Mouse (Mus musculus) kidney, embryonic 14.5 days (tissue): Measurements from ENCODE around the gene Cap2. TPM values are rescaled to one million over a fixed set of nuclear protein-coding genes. Genes with fewer than 3 reads are reported as not detected.

Source experiments
- ATAC-seq: fragments of 200-750 bp; cut with Nextera tagmentation; 2 replicates; pipeline ENCODE4 v1.8.0; 2017; ENCODE audit warnings: moderate number of reproducible peaks, mild to moderate bottlenecking, moderate TSS enrichment, moderate library complexity; ENCODE audit not compliant: low FRiP score, low TSS enrichment
- H3K27ac ChIP-seq: fragments of 300-500 bp; sonication (generic); 2 replicates; pipeline ENCODE4 v1.5.1; 2014; ENCODE audit warnings: low read depth, mild to moderate bottlenecking, low read length, moderate library complexity, mixed read lengths
- H3K27me3 ChIP-seq: fragments of 300-500 bp; sonication (generic); 2 replicates; pipeline ENCODE4 v1.6.1; 2014; ENCODE audit warnings: mild to moderate bottlenecking, low read length; ENCODE audit not compliant: control insufficient read depth, insufficient read depth
- H3K36me3 ChIP-seq: fragments of 300-500 bp; sonication (generic); 2 replicates; pipeline ENCODE4 v1.6.1; 2014; ENCODE audit warnings: low read length, mixed read lengths; ENCODE audit not compliant: control insufficient read depth, insufficient read depth
- H3K4me1 ChIP-seq: fragments of 300-500 bp; sonication (generic); 2 replicates; pipeline ENCODE4 v1.6.1; 2014; ENCODE audit warnings: low read length, mixed read lengths; ENCODE audit not compliant: control insufficient read depth, insufficient read depth
- H3K4me2 ChIP-seq: fragments of 300-500 bp; sonication (generic); replicated peaks from 2 replicates; pipeline ENCODE4 v1.6.1; 2014; ENCODE audit warnings: low read depth, mild to moderate bottlenecking, low read length
- H3K4me3 ChIP-seq: fragments of 300-500 bp; sonication (generic); 2 replicates; pipeline ENCODE4 v1.5.1; 2014; ENCODE audit warnings: mild to moderate bottlenecking, low read length
- H3K9ac ChIP-seq: fragments of 300-500 bp; sonication (generic); 2 replicates; pipeline ENCODE4 v1.6.1; 2014; ENCODE audit warnings: low read depth, mild to moderate bottlenecking, low read length, moderate library complexity
- H3K9me3 ChIP-seq: fragments of 300-500 bp; sonication (generic); 2 replicates; pipeline ENCODE4 v1.6.1; 2016; ENCODE audit warnings: low read length; ENCODE audit not compliant: control insufficient read depth
- WGBS: fragments of 180-500 bp; shearing (Covaris S2); extraction: QIAGEN DNeasy Blood & Tissue Kit; methylation state at CpG from one replicate; pipeline ENCODE4 v1.1.7; 2014; 5-methylcytosine and 5-hydroxymethylcytosine counted together
- polyA plus RNA-seq: library from polyadenylated mRNA; unstranded; fragments of >200 nt; fragmentation: Nextera tagmentation; extraction: Ambion mirVana; gene quantifications from 2 replicates; pipeline ENCODE4 v1.2.1, GENCODE M21; 2014

Gene Cap2
- polyA plus RNA-seq, 1 experiment from 2014 or later: 8.9 TPM

- 70% methylated on average over 4 of the region's 4 CpGs for WGBS
Observed at GRCm38 (mm10) chr13:46517211-46517685, 15.6 kb downstream of the Cap2 start.

GRCm38 (mm10) chr13:46521482-46521881, 19.8 kb downstream of the Cap2 start:
- no peak overlapping the region for H3K4me3 ChIP-seq
- no peak for ATAC-seq

More at GRCm38 (mm10) chr13:46517211-46517685, 15.6 kb downstream of the Cap2 start:
- no peak for ATAC-seq
- Histone ChIP-seq H3K4me2 (no peak overlapping the region), H3K9me3 (peaks cover 1% of the 10 kb centered on the region; the same call in 1 of the 2 replicates), H3K4me3 (no peak overlapping the region), H3K27me3 (no peaks in the 10 kb centered on the region), H3K4me1 (no peaks in the 10 kb centered on the region), H3K36me3 (no peaks in the 10 kb centered on the region), H3K9ac (no peak overlapping the region), H3K27ac (no peak overlapping the region)

GRCm38 (mm10) chr13:46522798-46523197, 21.1 kb downstream of the Cap2 start:
- Histone ChIP-seq H3K9ac (no peak overlapping the region), H3K27me3 (no peaks in the 10 kb centered on the region), H3K36me3 (no peaks in the 10 kb centered on the region), H3K9me3 (no peaks in the 10 kb centered on the region), H3K27ac (no peak overlapping the region), H3K4me1 (no peaks in the 10 kb centered on the region), H3K4me2 (no peak overlapping the region), H3K4me3 (no peak overlapping the region)
- 47% methylated on average over 4 of the region's 4 CpGs for WGBS
- ATAC-seq: no peak

More at GRCm38 (mm10) chr13:46521482-46521881, 19.8 kb downstream of the Cap2 start:
- WGBS: 100% methylated on average over 1 of the region's 1 CpGs
- Histone ChIP-seq H3K36me3 (no peaks in the 10 kb centered on the region), H3K4me1 (no peaks in the 10 kb centered on the region), H3K9me3 (no peaks in the 10 kb centered on the region), H3K9ac (no peak overlapping the region), H3K4me2 (no peak overlapping the region), H3K27me3 (no peaks in the 10 kb centered on the region), H3K27ac (no peak overlapping the region)

GRCm38 (mm10) chr13:46523235-46523634, 21.6 kb downstream of the Cap2 start:
- no peaks in the 10 kb centered on the region for H3K4me1 ChIP-seq
- WGBS: 31% methylated on average over 5 of the region's 5 CpGs

GRCm38 (mm10) chr13:46523712-46524111, 22.1 kb downstream of the Cap2 start:
- no peak overlapping the region for H3K27ac ChIP-seq
- H3K4me3 ChIP-seq: no peak overlapping the region
- H3K9ac ChIP-seq: no peak overlapping the region
- no peaks in the 10 kb centered on the region for H3K9me3 ChIP-seq
- 75% methylated on average over 12 of the region's 12 CpGs for WGBS
- H3K27me3 ChIP-seq: no peaks in the 10 kb centered on the region
- no peaks in the 10 kb centered on the region for H3K36me3 ChIP-seq
- ATAC-seq: no peak
- H3K4me2 ChIP-seq: no peak overlapping the region
- no peaks in the 10 kb centered on the region for H3K4me1 ChIP-seq

More at GRCm38 (mm10) chr13:46523235-46523634, 21.6 kb downstream of the Cap2 start:
- ATAC-seq: no peak
- H3K27ac ChIP-seq: no peak overlapping the region
- no peaks in the 10 kb centered on the region for H3K27me3 ChIP-seq
- H3K9me3 ChIP-seq: no peaks in the 10 kb centered on the region
- no peaks in the 10 kb centered on the region for H3K36me3 ChIP-seq
- H3K4me3 ChIP-seq: no peak overlapping the region
- no peak overlapping the region for H3K9ac ChIP-seq
- no peak overlapping the region for H3K4me2 ChIP-seq

- Histone ChIP-seq H3K36me3 (no peaks in the 10 kb centered on the region), H3K4me1 (no peaks in the 10 kb centered on the region), H3K9ac (no peak overlapping the region), H3K9me3 (no peaks in the 10 kb centered on the region), H3K4me2 (no peak overlapping the region), H3K27me3 (no peaks in the 10 kb centered on the region), H3K4me3 (no peak overlapping the region), H3K27ac (no peak overlapping the region)
- no peak for ATAC-seq
- WGBS: 68% methylated on average over 18 of the region's 18 CpGs
Observed at GRCm38 (mm10) chr13:46525295-46526255, 23.9 kb downstream of the Cap2 start.

- no peak for ATAC-seq
- H3K36me3 ChIP-seq: no peaks in the 10 kb centered on the region
- no peak overlapping the region for H3K4me2 ChIP-seq
- H3K27me3 ChIP-seq: no peaks in the 10 kb centered on the region
- no peaks in the 10 kb centered on the region for H3K4me1 ChIP-seq
- H3K27ac ChIP-seq: no peak overlapping the region
- 83% methylated on average over 3 of the region's 3 CpGs for WGBS
- H3K9ac ChIP-seq: no peak overlapping the region
- no peaks in the 10 kb centered on the region for H3K9me3 ChIP-seq
- H3K4me3 ChIP-seq: no peak overlapping the region
Observed at GRCm38 (mm10) chr13:46526645-46527044, 25.0 kb downstream of the Cap2 start.

- Histone ChIP-seq H3K27ac (no peak overlapping the region), H3K27me3 (no peaks in the 10 kb centered on the region), H3K4me2 (no peak overlapping the region), H3K9me3 (no peaks in the 10 kb centered on the region), H3K4me3 (no peak overlapping the region), H3K9ac (no peak overlapping the region), H3K4me1 (no peaks in the 10 kb centered on the region), H3K36me3 (no peaks in the 10 kb centered on the region)
- 92% methylated on average over 5 of the region's 5 CpGs for WGBS
- ATAC-seq: no peak
Observed at GRCm38 (mm10) chr13:46527340-46527739, 25.7 kb downstream of the Cap2 start.

- H3K9ac ChIP-seq: no peak overlapping the region
- H3K36me3 ChIP-seq: no peaks in the 10 kb centered on the region
- H3K4me2 ChIP-seq: no peak overlapping the region
- H3K4me1 ChIP-seq: peaks cover 4% of the 10 kb centered on the region
- H3K9me3 ChIP-seq: no peaks in the 10 kb centered on the region
- no peak for ATAC-seq
- no peak overlapping the region for H3K27ac ChIP-seq
- WGBS: 68% methylated on average over 10 of the region's 10 CpGs
- H3K4me3 ChIP-seq: no peak overlapping the region
- H3K27me3 ChIP-seq: no peaks in the 10 kb centered on the region
Observed at GRCm38 (mm10) chr13:46529037-46529436, 27.4 kb downstream of the Cap2 start.
